Mouse (Mus musculus): ENCODE data around the gene Igf2bp2. TPM values are rescaled to one million over a fixed set of nuclear protein-coding genes. Genes with fewer than 3 reads are reported as not detected.

Igf2bp2 gene
- polyA plus RNA-seq, 1 experiment = not detected

DNA sequence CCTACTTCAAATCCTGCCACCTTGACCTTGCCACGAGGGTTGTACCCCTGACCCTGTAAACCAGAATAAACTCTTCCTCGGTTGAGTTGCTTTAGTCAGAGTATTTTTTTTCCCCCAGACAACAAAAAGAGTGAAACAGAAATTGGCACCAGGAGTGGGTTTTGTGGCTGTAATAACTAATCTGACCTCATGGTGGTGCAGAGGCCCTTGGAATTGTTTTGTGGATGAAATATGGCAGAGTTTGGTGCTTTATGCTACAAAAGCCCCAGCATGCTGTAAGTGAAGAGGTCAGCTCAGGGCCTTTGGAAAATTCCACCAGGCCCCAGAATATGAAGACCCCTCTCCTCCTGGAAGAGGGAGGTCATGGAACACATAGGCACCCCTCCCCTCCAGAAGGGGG is 63.0 kb downstream of the Igf2bp2 start:
- Histone ChIP-seq H3K4me1 (ENCODE audit: control insufficient read depth, insufficient read depth, low read length) (no peaks in the 10 kb centered on the region), H3K4me3 (ENCODE audit: insufficient read depth, low read depth, low read length) (no peak overlapping the region), H3K27ac (ENCODE audit: insufficient read depth, low read depth, low read length) (no peak overlapping the region)
- 76% methylated on average over 2 of the region's 2 CpGs for WGBS
- TF ChIP-seq POLR2A (IDR thresholded peaks at IDR 0.05; ENCODE audit: insufficient read depth, low read depth, low read length) = no peak
- TF ChIP-seq CTCF (IDR thresholded peaks at IDR 0.05; ENCODE audit: insufficient read depth, low read depth, low read length) = no peak

DNA sequence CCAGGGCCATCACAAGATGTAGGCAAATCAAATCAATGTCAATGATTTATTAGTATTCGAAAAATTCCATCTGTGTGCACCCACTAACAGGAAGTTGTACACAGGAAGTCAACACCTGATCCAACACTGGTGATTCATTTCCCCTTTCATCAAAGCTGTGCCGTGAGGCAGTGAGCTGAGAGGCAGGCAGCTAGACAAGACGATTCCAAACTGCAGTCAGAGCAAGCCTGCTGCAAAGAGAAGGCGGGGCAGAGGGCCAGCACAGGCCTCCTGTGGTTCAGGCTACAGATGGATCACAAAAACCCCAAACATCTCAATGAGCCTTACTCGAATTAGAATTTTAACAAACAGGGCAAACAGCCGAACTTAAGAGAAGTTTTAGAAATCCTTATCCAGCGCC is 65.4 kb downstream of the Igf2bp2 start:
- no peak overlapping the region for H3K27ac ChIP-seq (ENCODE audit: insufficient read depth, low read depth, low read length)
- 45% methylated on average over 7 of the region's 7 CpGs for whole genome bisulfite sequencing
- no peaks in the 10 kb centered on the region for H3K4me1 ChIP-seq (ENCODE audit: control insufficient read depth, insufficient read depth, low read length)
- no peak overlapping the region for H3K4me3 ChIP-seq (ENCODE audit: insufficient read depth, low read depth, low read length)
- TF ChIP-seq POLR2A (IDR thresholded peaks at IDR 0.05; ENCODE audit: insufficient read depth, low read depth, low read length) (no peak), CTCF (IDR thresholded peaks at IDR 0.05; ENCODE audit: insufficient read depth, low read depth, low read length) (no peak)

DNA sequence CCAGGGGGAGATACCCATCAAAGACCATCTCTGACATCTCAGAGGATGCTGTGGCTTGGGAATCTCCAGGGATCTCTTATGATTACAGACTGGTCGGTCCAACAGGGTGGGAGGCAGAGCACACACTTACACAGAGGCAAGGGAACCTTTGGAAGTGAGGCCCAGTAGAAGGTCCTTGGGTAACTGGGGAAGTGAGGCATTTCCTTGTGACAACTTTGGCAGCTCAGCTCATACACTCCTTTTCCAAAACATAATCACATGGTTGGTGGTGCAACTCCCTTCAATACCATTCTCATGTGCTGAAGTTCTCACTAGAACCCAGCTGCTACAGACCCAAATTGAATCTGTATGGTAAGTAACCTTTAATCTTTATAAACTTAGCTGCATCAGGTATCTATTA is 67.3 kb downstream of the Igf2bp2 start:
- H3K4me3 ChIP-seq (ENCODE audit: insufficient read depth, low read depth, low read length) = no peak overlapping the region
- no peaks in the 10 kb centered on the region for H3K4me1 ChIP-seq (ENCODE audit: control insufficient read depth, insufficient read depth, low read length)
- 95% methylated on average over 1 of the region's 1 CpGs for WGBS
- TF ChIP-seq CTCF (IDR thresholded peaks at IDR 0.05; ENCODE audit: insufficient read depth, low read depth, low read length) (no peak), POLR2A (IDR thresholded peaks at IDR 0.05; ENCODE audit: insufficient read depth, low read depth, low read length) (no peak)
- no peak overlapping the region for H3K27ac ChIP-seq (ENCODE audit: insufficient read depth, low read depth, low read length)

- WGBS = 89% methylated on average over 3 of the region's 3 CpGs
Observed at GRCm38 (mm10) chr16:22091255-22091783, 71.8 kb downstream of the Igf2bp2 start.

DNA sequence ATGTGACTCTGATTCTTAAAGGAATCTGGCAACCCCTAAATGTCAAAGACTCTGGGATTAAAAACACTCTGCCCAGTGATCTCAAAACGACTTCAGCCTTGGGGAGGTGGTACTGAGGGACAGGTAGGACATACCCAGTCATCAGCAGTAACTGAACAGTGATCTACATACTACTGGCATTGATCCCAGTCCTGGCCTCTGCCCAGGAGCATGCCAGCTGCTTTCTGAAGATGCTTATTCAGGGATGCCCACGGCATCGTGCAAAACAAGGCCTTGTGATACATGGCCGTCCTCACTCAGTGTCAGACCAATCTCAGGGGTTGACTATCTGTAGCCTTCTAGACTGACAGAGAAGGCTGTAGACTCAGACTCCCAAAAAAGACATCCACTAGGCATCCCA is 77.7 kb downstream of the Igf2bp2 start:
- TF ChIP-seq CTCF (IDR thresholded peaks at IDR 0.05; ENCODE audit: insufficient read depth, low read depth, low read length) (no peak), POLR2A (IDR thresholded peaks at IDR 0.05; ENCODE audit: insufficient read depth, low read depth, low read length) (no peak)
- Histone ChIP-seq H3K27ac (ENCODE audit: insufficient read depth, low read depth, low read length) (no peak overlapping the region), H3K4me1 (ENCODE audit: control insufficient read depth, insufficient read depth, low read length) (no peaks in the 10 kb centered on the region), H3K4me3 (ENCODE audit: insufficient read depth, low read depth, low read length) (no peak overlapping the region)
- 49% methylated on average over 4 of the region's 4 CpGs for WGBS

More at GRCm38 (mm10) chr16:22091255-22091783, 71.8 kb downstream of the Igf2bp2 start:
- H3K4me3 ChIP-seq (ENCODE audit: insufficient read depth, low read depth, low read length) = no peak overlapping the region
- no peak overlapping the region for H3K27ac ChIP-seq (ENCODE audit: insufficient read depth, low read depth, low read length)
- TF ChIP-seq CTCF (IDR thresholded peaks at IDR 0.05; ENCODE audit: insufficient read depth, low read depth, low read length) (no peak), POLR2A (IDR thresholded peaks at IDR 0.05; ENCODE audit: insufficient read depth, low read depth, low read length) (no peak)
- no peaks in the 10 kb centered on the region for H3K4me1 ChIP-seq (ENCODE audit: control insufficient read depth, insufficient read depth, low read length)

DNA sequence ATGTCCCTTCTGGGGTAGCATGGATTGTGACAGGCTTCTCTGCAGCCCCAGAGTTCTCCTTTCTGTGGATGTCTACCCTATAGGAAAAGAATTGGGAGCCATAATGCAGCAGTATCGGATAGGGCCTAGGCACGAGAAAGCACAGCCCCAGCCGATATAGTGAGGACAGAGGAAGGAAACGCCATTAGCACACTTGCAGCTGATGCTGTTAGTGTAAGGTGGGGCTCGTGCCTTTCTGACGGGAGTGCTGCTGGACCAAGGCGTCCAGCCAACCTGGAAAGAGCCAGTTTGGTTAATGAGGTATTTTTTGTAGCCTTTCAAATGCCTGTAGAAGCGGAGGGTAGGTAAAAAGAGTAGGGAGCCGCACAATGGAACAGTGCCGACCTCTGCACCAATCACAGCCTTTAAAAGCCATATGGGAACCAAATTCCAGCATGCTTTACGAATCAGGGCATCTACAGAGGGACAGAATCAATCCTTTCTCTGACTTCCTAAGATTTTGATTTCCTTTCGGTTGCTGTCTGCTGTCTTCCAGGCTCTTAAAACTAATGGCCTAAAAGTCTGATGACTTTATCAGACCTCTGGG is 82.9 kb downstream of the Igf2bp2 start:
- TF ChIP-seq CTCF (IDR thresholded peaks at IDR 0.05; ENCODE audit: insufficient read depth, low read depth, low read length) (no peak), POLR2A (IDR thresholded peaks at IDR 0.05; ENCODE audit: insufficient read depth, low read depth, low read length) (no peak)
- Histone ChIP-seq H3K27ac (ENCODE audit: insufficient read depth, low read depth, low read length) (no peak overlapping the region), H3K4me3 (ENCODE audit: insufficient read depth, low read depth, low read length) (no peak overlapping the region), H3K4me1 (ENCODE audit: control insufficient read depth, insufficient read depth, low read length) (peaks cover 11% of the 10 kb centered on the region; the same call in 1 of the 2 replicates)
- 71% methylated on average over 12 of the region's 12 CpGs for WGBS

- H3K4me1 ChIP-seq (ENCODE audit: control insufficient read depth, insufficient read depth, low read length) = peaks cover 11% of the 10 kb centered on the region; the same call in 1 of the 2 replicates
- H3K4me3 ChIP-seq (ENCODE audit: insufficient read depth, low read depth, low read length) = no peak overlapping the region
- 29% methylated on average over 4 of the region's 4 CpGs for WGBS
- TF ChIP-seq POLR2A (IDR thresholded peaks at IDR 0.05; ENCODE audit: insufficient read depth, low read depth, low read length) (no peak), CTCF (IDR thresholded peaks at IDR 0.05; ENCODE audit: insufficient read depth, low read depth, low read length) (no peak)
- H3K27ac ChIP-seq (ENCODE audit: insufficient read depth, low read depth, low read length) = no peak overlapping the region
Observed at GRCm38 (mm10) chr16:22076620-22076941, 86.5 kb downstream of the Igf2bp2 start.

- Histone ChIP-seq H3K4me1 (ENCODE audit: control insufficient read depth, insufficient read depth, low read length) (peaks cover 11% of the 10 kb centered on the region; the same call in 1 of the 2 replicates), H3K4me3 (ENCODE audit: insufficient read depth, low read depth, low read length) (no peak overlapping the region), H3K27ac (ENCODE audit: insufficient read depth, low read depth, low read length) (no peak overlapping the region)
- 20% methylated on average over 5 of the region's 5 CpGs for WGBS
- TF ChIP-seq CTCF (IDR thresholded peaks at IDR 0.05; ENCODE audit: insufficient read depth, low read depth, low read length) (no peak), POLR2A (IDR thresholded peaks at IDR 0.05; ENCODE audit: insufficient read depth, low read depth, low read length) (no peak)
Observed at GRCm38 (mm10) chr16:22075829-22076619, 87.1 kb downstream of the Igf2bp2 start.

- 70% methylated on average over 6 of the region's 6 CpGs for WGBS
Observed at GRCm38 (mm10) chr16:22075067-22075466, 88.0 kb downstream of the Igf2bp2 start.

More at GRCm38 (mm10) chr16:22075067-22075466, 88.0 kb downstream of the Igf2bp2 start:
- Histone ChIP-seq H3K27ac (ENCODE audit: insufficient read depth, low read depth, low read length) (no peak overlapping the region), H3K4me3 (ENCODE audit: insufficient read depth, low read depth, low read length) (no peak overlapping the region), H3K4me1 (ENCODE audit: control insufficient read depth, insufficient read depth, low read length) (peaks cover 11% of the 10 kb centered on the region; the same call in 1 of the 2 replicates)
- TF ChIP-seq POLR2A (IDR thresholded peaks at IDR 0.05; ENCODE audit: insufficient read depth, low read depth, low read length) (no peak), CTCF (IDR thresholded peaks at IDR 0.05; ENCODE audit: insufficient read depth, low read depth, low read length) (no peak)

All from olfactory bulb, adult 2 months (tissue).